Mouse (Mus musculus): ENCODE measurements around the gene Tnfrsf25.

Tnfrsf25 gene

GRCm38 (mm10) chr4:152136876-152137250 lies 21.1 kb downstream of the Tnfrsf25 start:
- ATAC-seq (ENCODE audit: insufficient number of reproducible peaks, low FRiP score, low TSS enrichment) = no peak

GRCm38 (mm10) chr4:152138497-152139260 lies 22.9 kb downstream of the Tnfrsf25 start:
- ATAC-seq (ENCODE audit: insufficient number of reproducible peaks, low FRiP score, low TSS enrichment) = peak; percentile 59; the same call in 1 of the 2 replicates

- ATAC-seq (ENCODE audit: insufficient number of reproducible peaks, low FRiP score, low TSS enrichment) = no peak
Observed at GRCm38 (mm10) chr4:152140441-152140840, 24.7 kb downstream of the Tnfrsf25 start.

- no peak for ATAC-seq (ENCODE audit: insufficient number of reproducible peaks, low FRiP score, low TSS enrichment)
Observed at GRCm38 (mm10) chr4:152141521-152142135, 25.9 kb downstream of the Tnfrsf25 start.

GRCm38 (mm10) chr4:152143632-152144031 lies 27.9 kb downstream of the Tnfrsf25 start:
- ATAC-seq (ENCODE audit: insufficient number of reproducible peaks, low FRiP score, low TSS enrichment) = no peak

- no peak for ATAC-seq (ENCODE audit: insufficient number of reproducible peaks, low FRiP score, low TSS enrichment)
Observed at GRCm38 (mm10) chr4:152145473-152145872, 29.7 kb downstream of the Tnfrsf25 start.

- no peak for ATAC-seq (ENCODE audit: insufficient number of reproducible peaks, low FRiP score, low TSS enrichment)
Observed at GRCm38 (mm10) chr4:152146033-152146827, 30.5 kb downstream of the Tnfrsf25 start.

- no peak for ATAC-seq (ENCODE audit: insufficient number of reproducible peaks, low FRiP score, low TSS enrichment)
Observed at GRCm38 (mm10) chr4:152150546-152150945, 34.8 kb downstream of the Tnfrsf25 start.

GRCm38 (mm10) chr4:152151451-152151965 lies 35.8 kb downstream of the Tnfrsf25 start:
- no peak for ATAC-seq (ENCODE audit: insufficient number of reproducible peaks, low FRiP score, low TSS enrichment)

GRCm38 (mm10) chr4:152151966-152152544 lies 36.3 kb downstream of the Tnfrsf25 start, which contains the start of gene Espn:
TSS of gene Espn (minus strand) at chr4:152152371.
- ATAC-seq (ENCODE audit: insufficient number of reproducible peaks, low FRiP score, low TSS enrichment) = no peak

GRCm38 (mm10) chr4:152153771-152154177 lies 38.0 kb downstream of the Tnfrsf25 start:
- ATAC-seq (ENCODE audit: insufficient number of reproducible peaks, low FRiP score, low TSS enrichment) = no peak

GRCm38 (mm10) chr4:152155019-152155418 lies 39.3 kb downstream of the Tnfrsf25 start:
- no peak for ATAC-seq (ENCODE audit: insufficient number of reproducible peaks, low FRiP score, low TSS enrichment)

- no peak for ATAC-seq (ENCODE audit: insufficient number of reproducible peaks, low FRiP score, low TSS enrichment)
Observed at GRCm38 (mm10) chr4:152157779-152158584, 42.2 kb downstream of the Tnfrsf25 start.

GRCm38 (mm10) chr4:152158585-152159284 lies 43.0 kb downstream of the Tnfrsf25 start, which contains the start of gene Hes2:
TSS of gene Hes2 (plus strand) at chr4:152158867.
- no peak for ATAC-seq (ENCODE audit: insufficient number of reproducible peaks, low FRiP score, low TSS enrichment)

- no peak for ATAC-seq (ENCODE audit: insufficient number of reproducible peaks, low FRiP score, low TSS enrichment)
Observed at GRCm38 (mm10) chr4:152159285-152159678, 43.5 kb downstream of the Tnfrsf25 start.

GRCm38 (mm10) chr4:152160748-152161147 lies 45.0 kb downstream of the Tnfrsf25 start:
- ATAC-seq (ENCODE audit: insufficient number of reproducible peaks, low FRiP score, low TSS enrichment) = no peak

GRCm38 (mm10) chr4:152161601-152162000 lies 45.9 kb downstream of the Tnfrsf25 start:
- ATAC-seq (ENCODE audit: insufficient number of reproducible peaks, low FRiP score, low TSS enrichment) = no peak

- no peak for ATAC-seq (ENCODE audit: insufficient number of reproducible peaks, low FRiP score, low TSS enrichment)
Observed at GRCm38 (mm10) chr4:152162748-152163147, 47.0 kb downstream of the Tnfrsf25 start.

All from cerebellum, adult (tissue).